Mouse (Mus musculus) CH12.LX (cell line): ENCODE data around the gene Rab40c. TPM values are rescaled to one million over a fixed set of nuclear protein-coding genes. Genes with fewer than 3 reads are reported as not detected.
A peak's percentile ranks its signal among the peaks of the same experiment; 100 is the strongest.

Experiments
- DNase-seq: peaks from one replicate; pipeline ENCODE4 v3.0.0-alpha.2; 2013; ENCODE audit errors: extremely low read depth
- H3K27ac ChIP-seq: 2 replicates; pipeline ENCODE4 v1.5.1; 2012; ENCODE audit warnings: low read depth, mild to moderate bottlenecking, control low read depth, moderate library complexity; ENCODE audit not compliant: insufficient read depth
- H3K27me3 ChIP-seq: replicated peaks from 2 replicates; pipeline ENCODE3; 2012; ENCODE audit warnings: inconsistent platforms
- H3K36me3 ChIP-seq, 2 experiments: replicated peaks in 1 of 2; 2 replicates each; pipeline versions ENCODE3 to v1.6.1; 2012; ENCODE audit warnings: inconsistent platforms in 1 of 2, low read length in 1 of 2, mild to moderate bottlenecking in 1 of 2, mixed read lengths in 1 of 2, moderate library complexity in 1 of 2; ENCODE audit not compliant: control insufficient read depth in 1 of 2, insufficient read depth in 1 of 2
- H3K4me1 ChIP-seq, 2 experiments: 2 replicates each; pipeline ENCODE4 v1.6.1; 2012; ENCODE audit warnings: inconsistent platforms in 1 of 2, moderate library complexity in 1 of 2; ENCODE audit not compliant: insufficient read depth in 2 of 2, control insufficient read depth in 1 of 2
- H3K4me2 ChIP-seq: 2 replicates; pipeline ENCODE4 v1.6.1; 2012; ENCODE audit warnings: low read depth, mild to moderate bottlenecking, control low read depth; ENCODE audit not compliant: poor library complexity, insufficient read depth, severe bottlenecking
- H3K4me3 ChIP-seq, 3 experiments: fragments of 150-350 bp in 1 of 3; sonication (generic) in 1 of 3; replicated peaks in 1 of 3; 2 replicates each; pipeline versions ENCODE3 to v1.5.1; 2011 to 2012; ENCODE audit warnings: low read depth in 2 of 3, low read length in 2 of 3, mild to moderate bottlenecking in 2 of 3, moderate library complexity in 2 of 3, control low read depth in 1 of 3, improper control_type of control experiment in 1 of 3, inconsistent platforms in 1 of 3, mixed read lengths in 1 of 3; ENCODE audit not compliant: poor library complexity in 1 of 3
- H3K79me2 ChIP-seq: replicated peaks from 2 replicates; pipeline ENCODE4 v1.6.1; 2012; ENCODE audit warnings: mild to moderate bottlenecking, moderate library complexity; ENCODE audit not compliant: control insufficient read depth, poor library complexity, insufficient read depth, severe bottlenecking; ENCODE audit errors: extremely low read depth
- H3K9ac ChIP-seq: 2 replicates; pipeline ENCODE4 v1.6.1; 2012; ENCODE audit warnings: low read depth, mild to moderate bottlenecking, control low read depth, moderate library complexity; ENCODE audit not compliant: insufficient read depth
- H3K9me3 ChIP-seq: replicated peaks from 2 replicates; pipeline ENCODE3; 2012; ENCODE audit warnings: low read length, inconsistent platforms, mixed read lengths
- BHLHE40 ChIP-seq: IDR thresholded peaks from 2 replicates; pipeline ENCODE4 v1.6.1; 2011; ENCODE audit warnings: mild to moderate bottlenecking, low read depth, low read length, improper control_type of control experiment
- CHD2 ChIP-seq: IDR thresholded peaks from 2 replicates; pipeline ENCODE4 v1.6.1; 2011; ENCODE audit warnings: low read length, improper control_type of control experiment
- ELF1 ChIP-seq: IDR thresholded peaks from 2 replicates; pipeline ENCODE4 v1.6.1; 2014; ENCODE audit warnings: low read depth, mild to moderate bottlenecking, inconsistent platforms, low read length, improper control_type of control experiment
- EP300 ChIP-seq: IDR thresholded peaks from 2 replicates; pipeline ENCODE4 v1.6.1; 2011; ENCODE audit warnings: low read length, improper control_type of control experiment
- ETS1 ChIP-seq: conservative IDR thresholded peaks from 2 replicates; pipeline ENCODE4 v1.6.1; 2012; ENCODE audit warnings: low read depth, mild to moderate bottlenecking, inconsistent platforms, low read length, improper control_type of control experiment, moderate library complexity
- HCFC1 ChIP-seq: IDR thresholded peaks from 2 replicates; pipeline ENCODE4 v1.6.1; 2012; ENCODE audit warnings: low read depth, mild to moderate bottlenecking, inconsistent platforms, low read length, improper control_type of control experiment
- IRF4 ChIP-seq: IDR thresholded peaks from 2 replicates; pipeline ENCODE4 v1.6.1; 2014; ENCODE audit warnings: low read depth, mild to moderate bottlenecking, inconsistent platforms, low read length, improper control_type of control experiment
- JUN ChIP-seq: IDR thresholded peaks from 2 replicates; pipeline ENCODE4 v1.6.1; 2011; ENCODE audit warnings: low read depth, mild to moderate bottlenecking, low read length, improper control_type of control experiment, moderate library complexity; ENCODE audit not compliant: insufficient read depth
- JUND ChIP-seq: conservative IDR thresholded peaks from 2 replicates; pipeline ENCODE4 v1.6.1; 2011; ENCODE audit warnings: low read depth, low read length, improper control_type of control experiment
- KAT2A ChIP-seq: IDR thresholded peaks from 2 replicates; pipeline ENCODE4 v1.6.1; 2012; ENCODE audit warnings: low read length, improper control_type of control experiment, inconsistent platforms; ENCODE audit not compliant: insufficient replicate concordance
- MAFK ChIP-seq: IDR thresholded peaks from 2 replicates; pipeline ENCODE4 v1.6.1; 2011; ENCODE audit warnings: low read length, improper control_type of control experiment; ENCODE audit not compliant: insufficient replicate concordance
- MAX ChIP-seq: IDR thresholded peaks from 2 replicates; pipeline ENCODE4 v1.6.1; 2011; ENCODE audit warnings: low read length, improper control_type of control experiment
- MEF2A ChIP-seq: IDR thresholded peaks from 2 replicates; pipeline ENCODE4 v1.6.1; 2014; ENCODE audit warnings: low read depth, mild to moderate bottlenecking, inconsistent platforms, low read length, improper control_type of control experiment, borderline replicate concordance
- MXI1 ChIP-seq: IDR thresholded peaks from 2 replicates; pipeline ENCODE4 v1.6.1; 2011; ENCODE audit warnings: mild to moderate bottlenecking, low read depth, low read length, improper control_type of control experiment
- MYC ChIP-seq: IDR thresholded peaks from 2 replicates; pipeline ENCODE4 v1.6.1; 2011; ENCODE audit warnings: low read depth, mild to moderate bottlenecking, improper control_type of control experiment, low read length
- NELFE ChIP-seq: IDR thresholded peaks from 2 replicates; pipeline ENCODE4 v1.6.1; 2011; ENCODE audit warnings: low read depth, low read length, improper control_type of control experiment
- POLR2A ChIP-seq: IDR thresholded peaks from 2 replicates; pipeline ENCODE4 v1.6.1; 2011; ENCODE audit warnings: low read depth, mild to moderate bottlenecking, improper control_type of control experiment, low read length
- POLR2AphosphoS2 ChIP-seq: IDR thresholded peaks from 2 replicates; pipeline ENCODE4 v1.6.1; 2011; ENCODE audit warnings: low read depth, low read length, improper control_type of control experiment
- SIN3A ChIP-seq: IDR thresholded peaks from 2 replicates; pipeline ENCODE4 v1.6.1; 2012; ENCODE audit warnings: low read length, improper control_type of control experiment, inconsistent platforms
- TBP ChIP-seq: conservative IDR thresholded peaks from 2 replicates; pipeline ENCODE4 v1.6.1; 2011; ENCODE audit warnings: low read depth, low read length, improper control_type of control experiment
- TCF12 ChIP-seq: IDR thresholded peaks from 2 replicates; pipeline ENCODE4 v1.6.1; 2014; ENCODE audit warnings: low read depth, mild to moderate bottlenecking, inconsistent platforms, low read length, improper control_type of control experiment
- UBTF ChIP-seq: IDR thresholded peaks from 2 replicates; pipeline ENCODE4 v1.6.1; 2012; ENCODE audit warnings: low read depth, mild to moderate bottlenecking, inconsistent platforms, low read length, improper control_type of control experiment, moderate library complexity
- USF2 ChIP-seq: conservative IDR thresholded peaks from 2 replicates; pipeline ENCODE4 v1.6.1; 2011; ENCODE audit warnings: low read depth, low read length, improper control_type of control experiment
- ZKSCAN1 ChIP-seq: IDR thresholded peaks from 2 replicates; pipeline ENCODE4 v1.6.1; 2012; ENCODE audit warnings: low read depth, inconsistent platforms, low read length, improper control_type of control experiment, borderline replicate concordance
- ZMIZ1 ChIP-seq: IDR thresholded peaks from 2 replicates; pipeline ENCODE4 v1.6.1; 2012; ENCODE audit warnings: low read depth, mild to moderate bottlenecking, inconsistent platforms, low read length, improper control_type of control experiment
- dilution Hi-C: fragments of 300-500 bp; cut with MboI; formaldehyde crosslinking; loops from 2 replicates; pipeline ENCODE4 v1.14.3; 2020; ENCODE audit warnings: low sequenced_read_pairs; ENCODE audit not compliant: extremely low pct_unique_long_range_greater_than_20kb, extremely low pct_ligation_motif_present
- in situ Hi-C: fragments of 300-500 bp; cut with MboI; formaldehyde crosslinking; loops from 3 replicates; pipeline ENCODE4 v1.14.3; 2019; ENCODE audit warnings: low sequenced_read_pairs, low pct_ligation_motif_present, low pct_unique_long_range_greater_than_20kb, mixed read lengths
- polyA plus RNA-seq: library from polyadenylated mRNA; unstranded; fragments of >175 nt; gene quantifications from 2 replicates; pipeline ENCODE4 v1.2.1, GENCODE M21; 2012; ENCODE audit warnings: low read depth; ENCODE audit not compliant: insufficient read length
- total RNA-seq, 2 experiments: library from RNA; depleted of rRNA; stranded (reverse); fragments of 300-350 nt in 1 of 2; fragments of >200 nt in 1 of 2; gene quantifications; 2 replicates each; pipeline ENCODE4 v1.2.3; 2012 to 2014

The Rab40c gene
- total and polyA plus RNA-seq, 3 experiments, result 8.0 to 14.4 (median 9.2) TPM

DNA sequence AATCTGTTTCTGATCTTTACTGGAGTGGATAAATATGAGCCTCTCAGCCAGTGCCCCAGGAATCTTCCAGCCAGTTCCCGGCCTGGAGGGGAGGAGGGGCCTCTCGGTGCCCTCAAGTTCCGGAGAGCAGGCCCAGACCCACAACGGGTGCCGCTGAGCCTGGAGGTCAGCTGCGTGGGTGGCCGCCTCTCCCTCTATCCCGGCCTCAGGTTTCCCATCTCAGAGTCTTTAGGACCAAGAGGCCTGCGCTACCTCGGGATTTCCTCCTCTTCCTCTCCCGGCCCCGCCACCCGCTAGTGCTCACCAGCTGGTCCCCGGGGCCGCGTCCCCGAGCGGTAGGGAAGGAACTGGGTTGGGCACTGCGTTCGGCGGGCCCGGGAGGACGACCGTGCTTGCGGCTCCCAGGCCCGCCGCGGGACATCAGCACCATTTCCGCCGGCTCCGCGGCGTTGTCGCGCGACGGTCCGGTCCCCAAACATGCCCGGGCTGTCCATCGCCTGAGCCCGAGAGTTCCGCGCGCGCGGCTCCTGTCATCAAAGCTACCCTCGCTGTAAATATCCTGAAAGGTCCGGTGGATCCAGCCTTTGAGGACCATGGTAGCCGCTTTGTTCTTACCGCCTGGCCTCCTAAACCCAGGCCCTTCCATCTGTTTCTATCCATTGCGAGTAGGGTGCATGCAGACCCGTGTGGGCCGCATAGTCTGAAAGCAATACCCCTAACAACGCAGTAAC lies 22.1 kb upstream of the Rab40c start:
- Histone ChIP-seq H3K27ac (no peak overlapping the region), H3K9me3 (no peaks in the 10 kb centered on the region), H3K4me2 (peak overlapping the region; percentile 91), H3K4me1 (peaks cover 12 to 26% of the 10 kb centered on the region in 2 experiments; a peak in 3 of 4 replicates), H3K79me2 (peaks cover 16% of the 10 kb centered on the region), H3K27me3 (peaks cover 10% of the 10 kb centered on the region), H3K4me3 (peak overlapping the region; percentile 83 to 92 (median 84)), H3K9ac (peak overlapping the region; percentile 99), H3K36me3 (peaks cover 14 to 28% of the 10 kb centered on the region in 2 experiments)
- DNase-seq, result peak; percentile 64
- in situ Hi-C loops, result no loop called here
- TF ChIP-seq TBP (peak; percentile 81), NELFE (peak; percentile 86), EP300 (no peak), IRF4 (peak; percentile 53; the same call in 1 of the 2 replicates), ZMIZ1 (peak; percentile 65; the same call in 1 of the 2 replicates), MEF2A (peak; percentile 67; the same call in 1 of the 2 replicates), CHD2 (peak; percentile 61; the same call in 1 of the 2 replicates), TCF12 (peak; percentile 93), JUN (no peak), SIN3A (peak; percentile 90), ETS1 (no peak), ELF1 (peak; percentile 78), MAFK (no peak), BHLHE40 (no peak), MYC (no peak), ZKSCAN1 (no peak), USF2 (no peak), KAT2A (peak; percentile 81; the same call in 1 of the 2 replicates), UBTF (peak; percentile 82), HCFC1 (peak; percentile 92), JUND (no peak), MAX (peak; percentile 64; the same call in 1 of the 2 replicates), MXI1 (peak; percentile 90), POLR2AphosphoS2 (no peak), POLR2A (peak; percentile 88)
- dilution Hi-C loops, result no loop called here
